Mouse (Mus musculus) brain, embryonic 14.5 days (tissue): Measurements from ENCODE around the gene Cd37.

Experiments used
- CTCF ChIP-seq: fragments of 200-500 bp; IDR thresholded peaks from 2 replicates; pipeline ENCODE4 v1.5.1; 2012; ENCODE audit warnings: inconsistent platforms, mild to moderate bottlenecking, moderate library complexity, borderline replicate concordance; ENCODE audit not compliant: insufficient read depth, insufficient read length; ENCODE audit errors: extremely low read depth
- POLR2A ChIP-seq: fragments of 200-500 bp; IDR thresholded peaks from 2 replicates; pipeline ENCODE4 v1.6.1; 2012; ENCODE audit warnings: mild to moderate bottlenecking, inconsistent platforms, borderline replicate concordance; ENCODE audit not compliant: poor library complexity, insufficient read depth, insufficient read length, severe bottlenecking; ENCODE audit errors: extremely low read depth

DNA sequence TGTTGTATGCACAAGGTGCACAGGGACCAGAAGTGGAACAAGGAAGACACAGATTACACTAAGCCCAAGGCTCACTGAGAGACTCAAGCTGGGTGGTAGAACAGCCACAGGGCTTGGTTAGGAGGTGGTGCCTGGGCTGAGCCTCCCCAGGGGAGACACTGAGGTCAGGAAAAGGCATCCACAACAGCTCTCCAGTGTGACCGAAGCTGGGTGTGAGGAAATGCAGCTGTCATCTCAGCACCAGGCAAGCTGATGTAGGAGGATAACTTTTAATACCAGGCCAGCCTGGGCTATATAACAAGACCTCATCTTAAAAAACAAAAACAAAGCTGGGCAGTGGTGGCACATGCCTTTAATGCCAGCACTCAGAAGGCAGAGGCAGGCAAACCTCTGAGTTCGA is 47.8 kb downstream of the Cd37 start:
- TF ChIP-seq POLR2A = no peak
- no peak for TF ChIP-seq CTCF
